In genomic region chr4:130276573-130277176, GRCm38 (mm10) we compare ENCODE assay signal across 24 mouse cellular contexts. TPM values are rescaled to one million over a fixed set of nuclear protein-coding genes. Genes with fewer than 3 reads are reported as not detected.
DNase-seq lines count a peak whose midpoint lies in the region; ATAC-seq and TF ChIP-seq lines count a peak whose summit lies in the region.
"Had no signal": no experiment of that assay in that cellular context is flagged by ENCODE, and none has a peak within 500 bp of the region (broad histone marks: within the 10 kb centered on the region; RNA-seq: fewer than 3 reads in every experiment).

No protein-coding gene starts in this region.

- H3K9me3 ChIP-seq in hindbrain, embryonic 11.5 days (ENCODE audit: control insufficient read depth, low read length) = no peaks in the 10 kb centered on the region
- H3K9me3 ChIP-seq in hindbrain, postnatal 0 days (ENCODE audit: low read length) = no peaks in the 10 kb centered on the region
- no peaks in the 10 kb centered on the region for H3K9me3 ChIP-seq in neural tube, embryonic 13.5 days
- no peaks in the 10 kb centered on the region for H3K9me3 ChIP-seq in hindbrain, embryonic 13.5 days
- H3K9me3 ChIP-seq: embryonic facial prominence, embryonic 10.5 days; heart, embryonic 13.5 days had no signal

- WGBS in hindbrain, embryonic 11.5 days = 63% methylated on average over 7 of the region's 7 CpGs
- WGBS in hindbrain, postnatal 0 days = 71% methylated on average over 7 of the region's 7 CpGs
- 78% methylated on average over 7 of the region's 7 CpGs for WGBS in neural tube, embryonic 13.5 days
- 66% methylated on average over 7 of the region's 7 CpGs for WGBS in hindbrain, embryonic 13.5 days
- 18% methylated on average over 7 of the region's 7 CpGs for WGBS in small intestine, adult 2 months

- H3K36me3 ChIP-seq in hindbrain, embryonic 11.5 days (ENCODE audit: control insufficient read depth, insufficient read depth, low read length) = no peaks in the 10 kb centered on the region
- no peaks in the 10 kb centered on the region for H3K36me3 ChIP-seq in hindbrain, postnatal 0 days (ENCODE audit: insufficient read depth, low read length)
- no peaks in the 10 kb centered on the region for H3K36me3 ChIP-seq in neural tube, embryonic 13.5 days
- no peaks in the 10 kb centered on the region for H3K36me3 ChIP-seq in hindbrain, embryonic 13.5 days
- no peaks in the 10 kb centered on the region for H3K36me3 ChIP-seq in small intestine, adult 2 months (ENCODE audit: control insufficient read depth, insufficient read depth, low read length)
- H3K36me3 ChIP-seq: embryonic facial prominence, embryonic 10.5 days; heart, embryonic 13.5 days had no signal

- H3K4me1 ChIP-seq in hindbrain, embryonic 11.5 days (replicated peaks; ENCODE audit: control insufficient read depth, insufficient read depth, low read length) = peaks cover 4% of the 10 kb centered on the region; the same call in 1 of the 2 replicates
- peaks cover 6% of the 10 kb centered on the region; the same call in 1 of the 2 replicates for H3K4me1 ChIP-seq in hindbrain, postnatal 0 days (ENCODE audit: insufficient read depth, low read length)
- peaks cover 33% of the 10 kb centered on the region for H3K4me1 ChIP-seq in neural tube, embryonic 13.5 days (replicated peaks)
- peaks cover 31% of the 10 kb centered on the region for H3K4me1 ChIP-seq in hindbrain, embryonic 13.5 days (replicated peaks)
- H3K4me1 ChIP-seq in small intestine, adult 2 months (ENCODE audit: control insufficient read depth, insufficient read depth, insufficient read length, low read length) = peaks cover 15% of the 10 kb centered on the region; the same call in 1 of the 2 replicates

- no peak for TF ChIP-seq POLR2A in small intestine, adult 2 months (IDR thresholded peaks at IDR 0.05; ENCODE audit: low read depth, low read length)

- H3K4me2 ChIP-seq in hindbrain, embryonic 11.5 days (replicated peaks; ENCODE audit: low read depth, low read length) = no peak overlapping the region
- H3K4me2 ChIP-seq in hindbrain, postnatal 0 days (ENCODE audit: low read depth, low read length) = no peak overlapping the region
- H3K4me2 ChIP-seq in neural tube, embryonic 13.5 days = no peak overlapping the region; the same call in 1 of the 2 replicates
- no peak overlapping the region for H3K4me2 ChIP-seq in hindbrain, embryonic 13.5 days
- H3K4me2 ChIP-seq: heart, embryonic 13.5 days had no signal

- TF ChIP-seq CTCF in hindbrain, postnatal 0 days (IDR thresholded peaks at IDR 0.05; ENCODE audit: low read depth) = no peak
- TF ChIP-seq CTCF in small intestine, adult 2 months (IDR thresholded peaks at IDR 0.05; ENCODE audit: extremely low read depth, insufficient read length, insufficient replicate concordance, low read depth, low read length) = no peak

- H3K27ac ChIP-seq in hindbrain, embryonic 11.5 days (ENCODE audit: low read depth, low read length) = no peak overlapping the region
- no peak overlapping the region for H3K27ac ChIP-seq in hindbrain, postnatal 0 days
- H3K27ac ChIP-seq in neural tube, embryonic 13.5 days (replicated peaks) = no peak overlapping the region
- no peak overlapping the region for H3K27ac ChIP-seq in hindbrain, embryonic 13.5 days
- peak overlapping the region; percentile 42 for H3K27ac ChIP-seq in small intestine, adult 2 months (ENCODE audit: insufficient read depth, low read depth, low read length)
- H3K27ac ChIP-seq: embryonic facial prominence, embryonic 10.5 days; heart, embryonic 13.5 days had no signal

- no peak overlapping the region for H3K4me3 ChIP-seq in hindbrain, embryonic 11.5 days (ENCODE audit: low read depth, low read length)
- H3K4me3 ChIP-seq in hindbrain, postnatal 0 days (ENCODE audit: low read length) = no peak overlapping the region
- H3K4me3 ChIP-seq in neural tube, embryonic 13.5 days = no peak overlapping the region
- H3K4me3 ChIP-seq in hindbrain, embryonic 13.5 days = no peak overlapping the region
- no peak overlapping the region for H3K4me3 ChIP-seq in small intestine, adult 2 months (ENCODE audit: low read depth, low read length)
- H3K4me3 ChIP-seq: heart, embryonic 13.5 days had no signal

- 0 out of 2 replicates have a peak overlapping the region, but pooled peaks have one; percentile 24 for H3K9ac ChIP-seq in hindbrain, embryonic 11.5 days (ENCODE audit: low read depth, low read length)
- H3K9ac ChIP-seq in hindbrain, postnatal 0 days (replicated peaks; ENCODE audit: low read length) = no peak overlapping the region
- peak overlapping the region; percentile 12; the same call in 1 of the 2 replicates for H3K9ac ChIP-seq in neural tube, embryonic 13.5 days
- 0 out of 2 replicates have a peak overlapping the region, but pooled peaks have one; percentile 13 for H3K9ac ChIP-seq in hindbrain, embryonic 13.5 days
- H3K9ac ChIP-seq: heart, embryonic 13.5 days had no signal

- no peak for ATAC-seq in hindbrain, embryonic 11.5 days (ENCODE audit: low FRiP score)
- no peak for ATAC-seq in hindbrain, postnatal 0 days
- ATAC-seq in neural tube, embryonic 13.5 days (ENCODE audit: low read depth) = no peak
- ATAC-seq in hindbrain, embryonic 13.5 days (ENCODE audit: low FRiP score) = no peak
- ATAC-seq in inflammation-experienced regulatory T-cells, adult 6 months = no peak
- ATAC-seq: CD4-positive, CD25-positive, alpha-beta regulatory T cell, adult 4 months had no signal

- DNase-seq in hindbrain, embryonic 11.5 days (ENCODE audit: low spot score) = no peak
- no peak for DNase-seq in hindbrain, postnatal 0 days (ENCODE audit: low spot score)
- DNase-seq in neural tube, embryonic 10.5 days (ENCODE audit: extremely low spot score, low spot score) = no peak
- DNase-seq: adrenal gland, adult 2 months; cerebellum, adult 9-11 months; kidney, adult 9 months; kidney, postnatal 4 days; lung, adult 18-20 months; lung, postnatal 36 days; thymus, postnatal 4 days had no signal

- no peaks in the 10 kb centered on the region for H3K27me3 ChIP-seq in hindbrain, embryonic 11.5 days (ENCODE audit: control insufficient read depth, insufficient read depth, low read length)
- H3K27me3 ChIP-seq in hindbrain, postnatal 0 days (ENCODE audit: insufficient read depth, low read length) = no peaks in the 10 kb centered on the region
- H3K27me3 ChIP-seq in neural tube, embryonic 13.5 days = peaks cover 12% of the 10 kb centered on the region
- 0 out of 2 replicates have a peak, but pooled peaks cover 6% of the 10 kb centered on the region for H3K27me3 ChIP-seq in hindbrain, embryonic 13.5 days
- H3K27me3 ChIP-seq in small intestine, adult 2 months (ENCODE audit: control insufficient read depth, insufficient read depth, low read length) = no peaks in the 10 kb centered on the region

RNA-seq across cellular contexts. Expression of gene Serinc2, which starts 2.3 kb away (rescaled TPM):
- 57.9 and 58.8 TPM in 2 replicates for polyA plus RNA-seq in hindbrain, embryonic 11.5 days (2014; fragmentation: Nextera tagmentation; extraction: Ambion mirVana)
- total RNA-seq in hindbrain, postnatal 0 days (2014; rRNA removed) = 17.1 and 18.7 TPM in 2 replicates
- polyA plus RNA-seq in hindbrain, postnatal 0 days (2015; fragmentation: Nextera tagmentation; extraction: Ambion mirVana) = 17.8 and 19.2 TPM in 2 replicates
- 53.5 and 60.1 TPM in 2 replicates for polyA plus RNA-seq in neural tube, embryonic 13.5 days (2015; fragmentation: Nextera tagmentation; extraction: Ambion mirVana)
- polyA plus RNA-seq in hindbrain, embryonic 13.5 days (2015; fragmentation: Nextera tagmentation; extraction: Ambion mirVana) = 61.3 and 62.7 TPM in 2 replicates
- 271 and 356 TPM in 2 replicates for polyA plus RNA-seq in small intestine, adult 2 months (2012; rRNA removed)
- under 1 TPM in 2 of 3 experiments, not detected in 1; 0.39 to 0.75 TPM for polyA plus RNA-seq in inflammation-experienced regulatory T-cells, adult 6 months (2017; shearing (Covaris generic))
- total RNA-seq: hematopoietic stem cell, adult 5-6 weeks; MEL; monocyte, adult 5-6 weeks had no signal

RNA-seq across cellular contexts. Expression of gene Fabp3, which starts 31.7 kb away (rescaled TPM):
- polyA plus RNA-seq in hindbrain, embryonic 11.5 days (2014; fragmentation: Nextera tagmentation; extraction: Ambion mirVana) = 27.7 and 29.4 TPM in 2 replicates
- 122 and 131 TPM in 2 replicates for total RNA-seq in hindbrain, postnatal 0 days (2014; rRNA removed)
- 392 and 410 TPM in 2 replicates for polyA plus RNA-seq in hindbrain, postnatal 0 days (2015; fragmentation: Nextera tagmentation; extraction: Ambion mirVana)
- polyA plus RNA-seq in neural tube, embryonic 13.5 days (2015; fragmentation: Nextera tagmentation; extraction: Ambion mirVana) = 136 and 150 TPM in 2 replicates
- polyA plus RNA-seq in hindbrain, embryonic 13.5 days (2015; fragmentation: Nextera tagmentation; extraction: Ambion mirVana) = 146 and 148 TPM in 2 replicates
- polyA plus RNA-seq in small intestine, adult 2 months (2012; rRNA removed) = 0.71 and 0.72 TPM in 2 replicates
- polyA plus RNA-seq in inflammation-experienced regulatory T-cells, adult 6 months (2017; shearing (Covaris generic)) = 1 to 10 TPM in 1 of 3 experiments, not detected in 2; 1.6 TPM
- total RNA-seq: hematopoietic stem cell, adult 5-6 weeks; MEL had no signal
- polyA plus RNA-seq: CD4-positive, CD25-positive, alpha-beta regulatory T cell, adult 4 months had no signal

RNA-seq across cellular contexts. Expression of gene Gm10570, which starts 31.8 kb away (rescaled TPM):
- polyA plus RNA-seq in hindbrain, embryonic 11.5 days (2014; fragmentation: Nextera tagmentation; extraction: Ambion mirVana) = not detected in 2 replicates
- total RNA-seq in hindbrain, postnatal 0 days (2014; rRNA removed) = 4.5 and 6.8 TPM in 2 replicates
- 1.3 and 1.7 TPM in 2 replicates for polyA plus RNA-seq in hindbrain, postnatal 0 days (2015; fragmentation: Nextera tagmentation; extraction: Ambion mirVana)
- 0.71 TPM in 1 of 2 replicates, not detected in the other for polyA plus RNA-seq in neural tube, embryonic 13.5 days (2015; fragmentation: Nextera tagmentation; extraction: Ambion mirVana)
- polyA plus RNA-seq in hindbrain, embryonic 13.5 days (2015; fragmentation: Nextera tagmentation; extraction: Ambion mirVana) = 0.71 and 0.73 TPM in 2 replicates
- 0.27 TPM in 1 of 2 replicates, not detected in the other for polyA plus RNA-seq in small intestine, adult 2 months (2012; rRNA removed)
- polyA plus RNA-seq in inflammation-experienced regulatory T-cells, adult 6 months (2017; shearing (Covaris generic)) = not detected
- total RNA-seq: adrenal gland, adult 2 months; hematopoietic stem cell, adult 5-6 weeks; MEL; monocyte, adult 5-6 weeks had no signal
- polyA plus RNA-seq: CD4-positive, CD25-positive, alpha-beta regulatory T cell, adult 4 months; embryonic facial prominence, embryonic 10.5 days; limb, embryonic 11.5 days; spleen, adult 2 months had no signal

RNA-seq across cellular contexts. Expression of gene Gm853, which starts 54.5 kb away (rescaled TPM):
- polyA plus RNA-seq in hindbrain, embryonic 11.5 days (2014; fragmentation: Nextera tagmentation; extraction: Ambion mirVana) = 0.45 and 1.2 TPM in 2 replicates
- 0.68 and 2.0 TPM in 2 replicates for total RNA-seq in hindbrain, postnatal 0 days (2014; rRNA removed)
- polyA plus RNA-seq in hindbrain, postnatal 0 days (2015; fragmentation: Nextera tagmentation; extraction: Ambion mirVana) = 1.3 and 1.8 TPM in 2 replicates
- not detected in 2 replicates for polyA plus RNA-seq in neural tube, embryonic 13.5 days (2015; fragmentation: Nextera tagmentation; extraction: Ambion mirVana)
- polyA plus RNA-seq in hindbrain, embryonic 13.5 days (2015; fragmentation: Nextera tagmentation; extraction: Ambion mirVana) = 0.67 and 1.4 TPM in 2 replicates
- polyA plus RNA-seq in small intestine, adult 2 months (2012; rRNA removed) = not detected in 2 replicates
- polyA plus RNA-seq in inflammation-experienced regulatory T-cells, adult 6 months (2017; shearing (Covaris generic)) = not detected
- total RNA-seq: adrenal gland, adult 2 months; gastrocnemius, postnatal 4 days; hematopoietic stem cell, adult 5-6 weeks; layer of hippocampus, postnatal 25 days; MEL; monocyte, adult 5-6 weeks had no signal
- polyA plus RNA-seq: adrenal gland, adult 2 months; CD4-positive, CD25-positive, alpha-beta regulatory T cell, adult 4 months; embryonic facial prominence, embryonic 10.5 days; heart, embryonic 13.5 days; limb, embryonic 11.5 days; spleen, adult 2 months had no signal

Comparison
In these comparisons a context has a peak if more than half of its experiments do, and no peak if none do; other contexts are left out.
1. RNA of gene Serinc2, which starts 2.3 kb away (polyA plus RNA-seq): 271 to 356 TPM in small intestine, adult 2 months, 61.3 to 62.7 TPM in hindbrain, embryonic 13.5 days, 57.9 to 58.8 TPM in hindbrain, embryonic 11.5 days, 53.5 to 60.1 TPM in neural tube, embryonic 13.5 days and 17.8 to 19.2 TPM in hindbrain, postnatal 0 days; 0.39 to 0.75 TPM in inflammation-experienced regulatory T-cells, adult 6 months; every median in the first group is over 10 times any median in the second.
2. RNA of gene Fabp3, which starts 31.7 kb away (polyA plus RNA-seq): 392 to 410 TPM in hindbrain, postnatal 0 days, 146 to 148 TPM in hindbrain, embryonic 13.5 days, 136 to 150 TPM in neural tube, embryonic 13.5 days and 27.7 to 29.4 TPM in hindbrain, embryonic 11.5 days; 0.71 to 0.72 TPM in small intestine, adult 2 months and 1.6 TPM in inflammation-experienced regulatory T-cells, adult 6 months; every median in the first group is over 10 times any median in the second.